9 mouse cellular contexts compared by ENCODE assay signal in the genomic region with DNA sequence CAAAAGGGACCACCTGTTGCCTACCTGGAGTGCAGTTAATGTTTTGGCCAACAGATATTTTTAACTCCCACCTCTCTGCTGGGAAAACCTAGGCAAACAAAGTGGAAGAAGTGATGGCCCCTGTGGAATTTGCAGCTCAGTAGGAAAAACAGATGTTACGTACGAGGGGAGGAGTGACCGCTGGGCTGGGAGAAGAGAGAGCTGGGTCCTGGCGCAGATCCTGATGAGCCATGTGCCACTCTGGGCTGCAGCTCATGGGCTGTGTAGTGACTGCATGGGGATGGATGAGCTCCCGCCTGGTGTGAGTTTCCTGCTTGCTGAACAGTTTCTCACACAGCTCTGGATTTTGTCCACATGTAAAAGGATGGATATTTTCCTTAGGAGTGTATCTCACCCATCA. TPM values are rescaled to one million over a fixed set of nuclear protein-coding genes. Genes with fewer than 3 reads are reported as not detected.
DNase-seq lines count a peak whose midpoint lies in the region; ATAC-seq and TF ChIP-seq lines count a peak whose summit lies in the region.
"Had no signal": no experiment of that assay in that cellular context is flagged by ENCODE, and none has a peak within 500 bp of the region (broad histone marks: within the 10 kb centered on the region; RNA-seq: fewer than 3 reads in every experiment).

No protein-coding gene starts in this region.

- no peak for TF ChIP-seq CTCF in stomach, postnatal 0 days (IDR thresholded peaks at IDR 0.05; ENCODE audit: low read depth)

- no peaks in the 10 kb centered on the region for H3K36me3 ChIP-seq in hindbrain, embryonic 10.5 days
- no peaks in the 10 kb centered on the region for H3K36me3 ChIP-seq in hindbrain, embryonic 12.5 days
- no peaks in the 10 kb centered on the region for H3K36me3 ChIP-seq in heart, embryonic 16.5 days (ENCODE audit: control insufficient read depth, insufficient read depth)
- H3K36me3 ChIP-seq in stomach, postnatal 0 days (ENCODE audit: control insufficient read depth, insufficient read depth, low read length) = no peaks in the 10 kb centered on the region
- H3K36me3 ChIP-seq: midbrain, embryonic 12.5 days had no signal

- no peak overlapping the region for H3K9ac ChIP-seq in hindbrain, embryonic 12.5 days
- no peak overlapping the region for H3K9ac ChIP-seq in heart, embryonic 16.5 days (ENCODE audit: low read length)
- H3K9ac ChIP-seq in stomach, postnatal 0 days (ENCODE audit: low read length) = no peak overlapping the region
- H3K9ac ChIP-seq: midbrain, embryonic 12.5 days had no signal

- 46% methylated on average over 5 of the region's 5 CpGs for WGBS in hindbrain, embryonic 10.5 days
- WGBS in hindbrain, embryonic 12.5 days = 55% methylated on average over 5 of the region's 5 CpGs
- WGBS in heart, embryonic 16.5 days = 40% methylated on average over 5 of the region's 5 CpGs
- 40% methylated on average over 5 of the region's 5 CpGs for WGBS in stomach, postnatal 0 days

- peaks cover 30% of the 10 kb centered on the region for H3K4me1 ChIP-seq in hindbrain, embryonic 10.5 days (replicated peaks)
- H3K4me1 ChIP-seq in hindbrain, embryonic 12.5 days = peaks cover 13% of the 10 kb centered on the region; the same call in 1 of the 2 replicates
- no peaks in the 10 kb centered on the region for H3K4me1 ChIP-seq in heart, embryonic 16.5 days (ENCODE audit: control insufficient read depth, insufficient read depth, low read length)
- no peaks in the 10 kb centered on the region for H3K4me1 ChIP-seq in stomach, postnatal 0 days (replicated peaks; ENCODE audit: control insufficient read depth, insufficient read depth)

- no peak for ATAC-seq in hindbrain, embryonic 12.5 days (ENCODE audit: low FRiP score)
- ATAC-seq in heart, embryonic 16.5 days (replicated peaks; ENCODE audit: extremely low read depth, insufficient read depth, low FRiP score) = no peak
- no peak; the same call in 1 of the 2 replicates for ATAC-seq in stomach, postnatal 0 days (ENCODE audit: low FRiP score, low TSS enrichment)

- TF ChIP-seq EP300 in stomach, postnatal 0 days (optimal IDR thresholded peaks at IDR 0.05) = no peak

- no peak overlapping the region for H3K4me3 ChIP-seq in hindbrain, embryonic 10.5 days
- H3K4me3 ChIP-seq in hindbrain, embryonic 12.5 days = no peak overlapping the region
- H3K4me3 ChIP-seq in heart, embryonic 16.5 days (ENCODE audit: low read length) = no peak overlapping the region
- H3K4me3 ChIP-seq in stomach, postnatal 0 days (ENCODE audit: low read depth, low read length) = no peak overlapping the region
- H3K4me3 ChIP-seq: midbrain, embryonic 12.5 days had no signal

- no peak overlapping the region for H3K4me2 ChIP-seq in hindbrain, embryonic 12.5 days (replicated peaks)
- H3K4me2 ChIP-seq in heart, embryonic 16.5 days (ENCODE audit: low read depth, low read length) = 0 out of 2 replicates have a peak overlapping the region, but pooled peaks have one; percentile 6
- H3K4me2 ChIP-seq in stomach, postnatal 0 days (replicated peaks; ENCODE audit: low read depth) = 0 out of 2 replicates have a peak overlapping the region, but pooled peaks have one; percentile 11
- H3K4me2 ChIP-seq: midbrain, embryonic 12.5 days had no signal

- no peak for DNase-seq in hindbrain, embryonic 10.5 days (ENCODE audit: low spot score)
- DNase-seq in urinary bladder, postnatal 36 days (ENCODE audit: low spot score in 2 of 2) = peak; percentile 5 to 46
- no peak for DNase-seq in urinary bladder, postnatal 4 days (ENCODE audit: low spot score in 2 of 2)
- no peak for DNase-seq in stomach, postnatal 0 days (ENCODE audit: low spot score)
- DNase-seq in layer of hippocampus, adult 9-11 months = no peak
- DNase-seq in adrenal gland, postnatal 4 days (ENCODE audit: low spot score in 2 of 2) = no peak

- H3K27ac ChIP-seq in hindbrain, embryonic 10.5 days = 0 out of 2 replicates have a peak overlapping the region, but pooled peaks have one; percentile 40
- no peak overlapping the region for H3K27ac ChIP-seq in hindbrain, embryonic 12.5 days
- no peak overlapping the region for H3K27ac ChIP-seq in heart, embryonic 16.5 days (ENCODE audit: low read length)
- H3K27ac ChIP-seq in stomach, postnatal 0 days (replicated peaks) = no peak overlapping the region
- H3K27ac ChIP-seq: midbrain, embryonic 12.5 days had no signal

- H3K27me3 ChIP-seq in hindbrain, embryonic 10.5 days (ENCODE audit: insufficient read depth, poor library complexity, severe bottlenecking) = 0 out of 2 replicates have a peak, but pooled peaks cover 6% of the 10 kb centered on the region
- no peaks in the 10 kb centered on the region for H3K27me3 ChIP-seq in hindbrain, embryonic 12.5 days
- no peaks in the 10 kb centered on the region for H3K27me3 ChIP-seq in heart, embryonic 16.5 days (ENCODE audit: control insufficient read depth, insufficient read depth, low read length)
- H3K27me3 ChIP-seq in stomach, postnatal 0 days (ENCODE audit: control insufficient read depth, insufficient read depth, low read length) = no peaks in the 10 kb centered on the region
- H3K27me3 ChIP-seq: midbrain, embryonic 12.5 days had no signal

- H3K9me3 ChIP-seq in hindbrain, embryonic 10.5 days = no peaks in the 10 kb centered on the region
- H3K9me3 ChIP-seq in hindbrain, embryonic 12.5 days (replicated peaks) = no peaks in the 10 kb centered on the region
- H3K9me3 ChIP-seq in heart, embryonic 16.5 days (replicated peaks; ENCODE audit: control insufficient read depth, low read length) = no peaks in the 10 kb centered on the region
- no peaks in the 10 kb centered on the region for H3K9me3 ChIP-seq in stomach, postnatal 0 days (ENCODE audit: control insufficient read depth, low read length)
- H3K9me3 ChIP-seq: midbrain, embryonic 12.5 days had no signal

RNA-seq across cellular contexts. Expression of a gene that starts 1.3 kb away (rescaled TPM):
- 0.58 and 1.2 TPM in 2 replicates for polyA plus RNA-seq in hindbrain, embryonic 10.5 days (2016; fragmentation: Nextera tagmentation; extraction: Ambion mirVana)
- 1.3 and 2.1 TPM in 2 replicates for polyA plus RNA-seq in hindbrain, embryonic 12.5 days (2016; fragmentation: Nextera tagmentation; extraction: Ambion mirVana)
- polyA plus RNA-seq in heart, embryonic 16.5 days (2015; fragmentation: Nextera tagmentation; extraction: Ambion mirVana) = 1.2 and 1.3 TPM in 2 replicates
- 5.5 and 6.2 TPM in 2 replicates for polyA plus RNA-seq in stomach, postnatal 0 days (2015; fragmentation: Nextera tagmentation; extraction: Ambion mirVana)
- 1 to 10 TPM; 1.8 to 6.3 TPM for total RNA-seq in adrenal gland, postnatal 4 days (2021)

RNA-seq across cellular contexts. Expression of a gene that starts 49.4 kb away (rescaled TPM):
- polyA plus RNA-seq in hindbrain, embryonic 10.5 days (2016; fragmentation: Nextera tagmentation; extraction: Ambion mirVana) = 7.9 and 8.3 TPM in 2 replicates
- polyA plus RNA-seq in hindbrain, embryonic 12.5 days (2016; fragmentation: Nextera tagmentation; extraction: Ambion mirVana) = 6.0 and 9.4 TPM in 2 replicates
- 30.2 and 33.0 TPM in 2 replicates for polyA plus RNA-seq in heart, embryonic 16.5 days (2015; fragmentation: Nextera tagmentation; extraction: Ambion mirVana)
- polyA plus RNA-seq in stomach, postnatal 0 days (2015; fragmentation: Nextera tagmentation; extraction: Ambion mirVana) = 14.8 and 16.4 TPM in 2 replicates
- total RNA-seq in adrenal gland, postnatal 4 days (2021) = 10 to 100 TPM; 49.0 to 49.2 TPM

Comparison
In these comparisons a context has a peak if more than half of its experiments do, and no peak if none do; other contexts are left out.
1. DNase-seq: peak in urinary bladder, postnatal 36 days (2 of 2); none in hindbrain, embryonic 10.5 days (single experiment), urinary bladder, postnatal 4 days (0 of 2), stomach, postnatal 0 days (single experiment), layer of hippocampus, adult 9-11 months (single experiment) and adrenal gland, postnatal 4 days (0 of 2).